Mouse (Mus musculus): ENCODE data around the gene Tnks2.

The Tnks2 gene

DNA sequence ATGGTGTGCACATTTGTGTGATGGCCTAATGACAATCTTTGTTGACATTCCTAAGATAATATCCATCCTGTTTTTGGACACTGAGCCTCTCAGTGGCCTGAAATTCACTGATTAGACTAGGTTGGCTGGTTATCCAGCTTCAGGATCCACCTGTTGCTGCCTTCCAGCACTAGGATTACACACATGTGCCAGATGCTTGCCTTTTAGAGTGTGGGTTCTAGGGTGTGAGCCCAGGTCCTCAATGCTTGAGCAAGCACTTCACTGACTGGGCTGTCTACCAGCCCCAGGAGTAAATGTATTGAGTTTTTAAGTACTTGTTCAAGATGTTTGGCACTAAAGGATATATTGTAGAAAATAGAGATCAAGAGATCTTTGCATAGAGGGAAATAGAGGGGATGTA, 104.0 kb downstream of the Tnks2 start:
- DNase-seq (ENCODE audit: low spot score) = no peak

DNA sequence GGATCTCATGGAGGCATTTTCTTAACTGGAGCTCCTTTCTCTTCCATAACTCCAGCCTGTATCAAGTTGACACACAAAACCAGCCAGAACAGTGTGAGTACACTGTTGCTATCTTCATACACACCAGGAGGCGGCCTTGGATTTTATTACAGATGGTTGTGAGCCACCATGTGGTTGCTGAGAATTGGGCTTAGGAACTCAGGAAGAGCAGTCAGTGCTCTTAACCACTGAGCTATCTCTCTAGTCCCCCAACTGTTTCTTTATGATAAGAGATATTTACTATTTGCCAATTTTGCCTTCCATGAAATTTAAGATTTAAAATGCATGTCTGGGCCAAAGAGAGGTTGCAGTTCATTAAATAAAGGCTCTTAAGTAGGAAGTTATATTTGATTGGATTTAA, 106.0 kb downstream of the Tnks2 start:
- DNase-seq (ENCODE audit: low spot score) = no peak
